Mouse (Mus musculus) kidney, postnatal 36 days (tissue): ENCODE data around the gene Serbp1.

Source experiments
- DNase-seq, 2 experiments: peaks; one replicate each; pipeline ENCODE4 v3.0.0; 2021 to 2022; ENCODE audit warnings: mixed read lengths in 2 of 2

Gene Serbp1

DNA sequence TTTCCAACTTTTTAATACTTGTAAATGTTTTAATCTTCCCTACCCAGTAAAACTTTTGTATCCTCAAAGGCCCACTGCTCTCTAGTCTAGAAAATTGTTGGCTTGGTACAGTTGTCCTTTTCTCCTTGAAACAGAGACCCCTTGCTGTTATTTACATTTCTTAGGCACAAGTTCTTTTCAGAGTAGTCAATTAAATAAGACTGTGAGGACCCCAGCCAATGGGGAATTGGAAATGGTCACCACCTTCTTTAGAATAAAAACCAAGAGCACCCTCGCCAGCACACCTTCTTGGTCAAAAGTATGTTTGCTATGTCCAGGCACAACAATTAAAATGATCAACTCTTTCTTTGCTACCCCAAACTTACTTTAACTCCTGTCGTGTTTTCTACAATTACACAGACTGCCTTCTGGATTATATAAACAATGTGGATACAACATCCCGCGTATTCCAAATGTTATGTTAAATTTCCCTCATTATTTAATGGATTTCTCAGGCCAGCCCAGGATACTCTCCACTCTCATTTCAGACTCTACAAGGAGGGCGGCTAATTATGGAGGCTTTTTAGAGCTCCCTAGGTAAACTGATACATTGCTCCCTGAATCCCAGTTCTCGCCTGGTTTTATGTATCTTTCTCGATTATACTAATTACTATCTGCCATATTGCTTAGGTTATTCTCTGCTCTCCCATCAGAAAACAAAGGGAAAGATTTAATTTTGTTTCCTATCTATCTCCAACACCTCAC lies 1.3 kb upstream of the Serbp1 start:
- DNase-seq: no peak

- no peak for DNase-seq
Observed at GRCm38 (mm10) chr6:67241263-67241662, 3.3 kb downstream of the Serbp1 start.

- DNase-seq: peak; percentile 6 to 9
Observed at GRCm38 (mm10) chr6:67243765-67244420, 5.9 kb downstream of the Serbp1 start.

- peak in 1 of 2 experiments; percentile 5 for DNase-seq
Observed at GRCm38 (mm10) chr6:67244451-67244850, 6.5 kb downstream of the Serbp1 start.

DNA sequence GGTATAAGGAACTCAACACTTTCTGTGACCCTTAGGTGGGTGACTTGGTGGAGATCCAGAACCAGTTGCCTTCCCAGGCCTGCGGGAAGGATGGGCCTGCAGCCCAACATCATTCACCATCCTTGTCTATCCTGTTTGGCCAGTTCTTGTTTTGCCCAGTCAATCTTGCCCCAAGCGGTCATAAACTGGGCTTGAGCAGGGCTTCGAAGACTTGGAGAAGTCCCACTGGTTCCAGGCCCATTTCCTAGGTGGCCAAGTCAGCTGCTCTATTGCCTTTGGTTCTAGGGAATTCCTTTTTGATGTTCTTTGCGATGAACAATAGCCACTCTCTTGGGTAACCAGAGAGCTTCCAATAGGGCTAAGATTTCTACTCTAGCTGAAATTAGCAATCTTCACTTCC lies 13.1 kb downstream of the Serbp1 start:
- DNase-seq: no peak

DNA sequence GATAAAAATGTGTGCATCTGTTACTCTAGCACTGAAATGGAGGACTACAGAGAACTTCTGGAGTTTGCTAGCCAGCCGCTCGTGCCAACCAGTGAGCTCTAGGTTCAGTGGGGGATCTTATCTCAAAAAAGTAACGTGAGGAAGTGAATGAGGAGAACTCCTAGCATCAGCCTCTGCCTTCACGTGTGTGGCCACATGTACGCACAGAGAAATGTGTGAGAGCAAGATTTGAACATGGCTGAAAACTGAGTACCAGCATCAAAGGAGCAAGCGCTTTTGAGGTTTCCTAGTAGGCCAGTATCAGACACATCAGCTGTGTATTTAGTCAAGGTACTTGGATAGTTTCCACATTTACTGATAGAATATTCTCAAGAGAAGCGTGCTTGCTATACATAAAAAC lies 27.0 kb downstream of the Serbp1 start:
- DNase-seq: no peak

DNA sequence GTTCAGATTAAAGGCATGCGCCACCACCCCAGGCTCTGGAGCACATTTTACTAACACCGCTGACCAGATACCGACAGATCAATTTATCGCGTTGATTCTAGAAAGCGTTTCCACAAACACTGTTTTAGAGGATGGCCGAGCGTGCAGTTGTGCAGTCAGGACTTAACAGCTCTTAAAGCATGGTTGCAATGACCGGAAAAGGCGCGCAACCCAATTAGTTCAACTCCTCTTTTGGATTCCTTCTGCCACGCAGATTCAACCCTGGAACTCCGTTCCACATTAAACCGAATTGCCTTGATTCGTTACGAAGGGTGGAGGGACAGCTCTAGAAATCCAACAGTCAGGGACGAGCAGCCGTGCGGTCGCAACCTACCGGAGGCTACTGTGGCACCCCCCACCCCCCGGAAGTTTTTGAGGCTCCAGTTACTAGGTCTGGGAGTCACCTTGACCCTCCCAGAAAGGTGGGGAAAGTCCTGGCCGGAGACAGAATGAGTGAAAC lies 28.2 kb downstream of the Serbp1 start:
- peak; percentile 34 to 60 for DNase-seq

- peak; percentile 97 to 98 for DNase-seq
Observed at GRCm38 (mm10) chr6:67266664-67267407, 28.9 kb downstream of the Serbp1 start.

- DNase-seq: peak; percentile 27 to 63
Observed at GRCm38 (mm10) chr6:67267408-67268244, 29.6 kb downstream of the Serbp1 start.

DNA sequence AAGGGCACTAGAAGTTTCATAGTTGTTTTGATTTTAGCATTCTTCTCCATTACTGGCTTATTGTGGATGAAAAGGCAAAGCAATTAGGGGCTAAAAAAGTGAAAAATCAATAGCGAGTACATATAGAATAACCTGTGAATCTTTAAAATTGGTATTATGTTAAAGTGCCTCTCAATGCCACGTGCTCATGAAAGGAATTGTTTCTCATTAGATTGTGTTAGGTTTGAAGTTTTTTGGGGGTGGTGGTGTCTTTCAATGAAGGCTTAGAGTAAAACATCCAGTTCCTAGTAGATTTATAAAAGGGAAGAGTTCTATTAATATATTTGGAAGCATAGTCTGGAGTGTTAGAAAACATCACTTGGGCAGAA lies 30.3 kb downstream of the Serbp1 start:
- no peak for DNase-seq

- no peak for DNase-seq
Observed at GRCm38 (mm10) chr6:67268983-67269382, 31.0 kb downstream of the Serbp1 start.

DNA sequence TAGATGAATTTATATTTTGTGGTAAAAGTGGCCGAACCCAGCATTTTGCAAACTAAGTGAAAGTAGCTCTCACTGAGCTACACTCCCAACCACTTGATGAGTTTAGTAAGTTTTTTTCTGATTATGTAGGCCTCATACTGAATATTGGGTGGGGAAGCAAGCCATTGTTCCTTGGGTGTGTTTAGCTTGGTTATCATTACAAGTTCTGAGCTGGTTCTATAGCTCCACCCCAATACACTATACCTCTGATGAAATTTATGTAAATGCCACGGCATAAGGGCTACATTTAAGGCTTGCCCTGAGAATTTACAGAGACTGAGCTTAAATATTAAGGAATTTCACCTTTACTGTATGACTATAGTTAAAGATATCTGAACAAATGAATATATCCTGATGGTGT lies 31.5 kb downstream of the Serbp1 start:
- DNase-seq: no peak

DNA sequence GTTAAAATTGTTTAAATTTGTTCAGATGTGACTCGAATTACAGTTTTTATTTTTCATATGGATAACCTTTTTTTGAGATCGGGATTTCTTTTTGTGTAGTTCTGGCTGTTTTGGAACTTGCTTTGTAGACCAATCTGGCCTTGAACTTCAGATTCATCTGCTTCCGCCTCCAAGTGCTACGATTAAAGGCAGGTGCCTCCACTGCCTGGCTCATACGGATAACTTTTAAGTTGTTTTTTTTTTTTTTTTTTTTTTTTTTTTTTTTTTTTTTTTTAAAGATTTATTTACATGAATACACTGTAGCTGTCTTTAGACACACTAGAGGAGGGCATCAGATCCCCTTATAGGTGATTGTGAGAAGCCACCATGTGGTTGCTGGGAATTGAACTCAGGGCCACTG lies 40.0 kb downstream of the Serbp1 start:
- DNase-seq: no peak

GRCm38 (mm10) chr6:67281614-67282197 lies 43.7 kb downstream of the Serbp1 start:
- DNase-seq: no peak

DNA sequence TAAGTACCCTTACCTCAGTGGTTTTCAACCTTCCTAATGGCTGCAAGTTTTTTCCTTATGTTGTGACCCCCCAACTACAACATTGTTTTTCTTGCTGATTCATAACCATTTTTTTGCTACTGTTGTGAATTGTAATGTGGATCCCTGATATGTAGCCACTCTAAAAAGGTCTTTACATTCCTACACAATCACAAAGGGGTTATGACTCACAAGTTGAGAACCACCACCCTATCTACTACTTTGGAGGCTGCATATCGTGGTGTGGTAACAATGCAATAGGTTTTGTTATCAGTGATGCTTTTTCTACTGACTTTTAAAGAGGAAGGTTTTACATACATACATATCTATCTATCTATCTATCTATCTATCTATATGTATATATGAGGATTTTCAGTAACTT lies 44.9 kb downstream of the Serbp1 start:
- DNase-seq: no peak

GRCm38 (mm10) chr6:67292042-67292623 lies 54.2 kb downstream of the Serbp1 start:
- no peak for DNase-seq

DNA sequence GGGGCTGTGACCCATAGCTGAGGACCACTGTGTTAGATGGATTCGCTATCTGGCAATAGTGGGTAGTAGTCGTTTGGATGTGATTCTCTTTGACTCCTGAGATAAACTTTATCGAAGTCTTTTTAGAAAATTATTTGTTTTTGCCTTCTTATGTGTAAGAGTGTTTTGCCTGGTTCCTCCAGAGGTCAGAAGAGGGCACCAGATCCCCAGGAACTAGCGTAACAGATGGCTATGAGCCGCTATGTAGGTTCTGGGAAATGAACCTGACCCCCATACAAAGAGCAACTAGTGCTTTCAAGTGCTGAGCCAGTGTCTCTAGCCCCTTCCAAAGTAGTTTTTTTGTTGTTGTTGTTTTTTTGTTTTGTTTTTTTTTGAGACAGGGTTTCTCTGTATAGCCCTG lies 58.1 kb downstream of the Serbp1 start:
- peak; percentile 16 to 51 for DNase-seq

GRCm38 (mm10) chr6:67298742-67299141 lies 60.8 kb downstream of the Serbp1 start:
- no peak for DNase-seq

DNA sequence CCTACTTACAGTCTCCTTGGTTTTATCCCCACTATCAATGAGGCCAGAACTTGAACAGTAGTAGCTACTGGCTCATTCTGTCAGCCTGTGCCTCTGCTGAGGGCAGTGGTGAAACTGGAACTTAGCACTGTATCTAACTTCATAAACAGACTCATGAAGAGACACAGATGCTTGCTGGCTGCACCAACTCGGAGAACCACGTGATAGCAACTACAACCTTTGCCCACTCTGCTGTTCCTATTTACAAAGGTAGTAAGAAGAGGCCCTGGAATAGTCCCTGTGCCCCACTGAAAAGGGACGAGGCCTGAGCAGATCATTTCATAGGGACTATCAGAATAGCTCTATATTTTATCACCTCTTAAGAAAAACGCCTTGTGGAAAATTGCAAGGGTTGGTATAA lies 62.3 kb downstream of the Serbp1 start:
- DNase-seq: peak; percentile 64 to 74

GRCm38 (mm10) chr6:67300710-67301163 lies 62.8 kb downstream of the Serbp1 start:
- DNase-seq: peak; percentile 16 to 53

DNA sequence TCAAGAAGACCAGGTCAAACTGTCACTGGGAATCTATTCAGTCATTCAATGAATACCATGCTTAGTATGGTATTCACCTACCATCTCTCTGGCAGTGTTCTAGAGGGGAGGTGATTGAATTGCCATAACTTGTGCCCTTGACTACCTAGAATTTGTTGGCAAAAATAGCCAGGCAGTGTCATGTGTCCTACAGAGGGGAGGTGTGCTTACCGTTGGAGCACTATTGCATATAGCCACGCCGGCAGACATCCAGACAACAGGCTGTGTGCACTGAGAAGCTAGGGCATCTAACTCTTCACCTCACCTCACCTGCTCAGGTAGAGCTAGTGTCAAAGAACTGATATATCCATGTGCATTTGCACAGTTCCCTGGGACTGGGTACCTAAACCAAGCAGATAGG lies 63.3 kb downstream of the Serbp1 start:
- DNase-seq: no peak

- DNase-seq: peak in 1 of 2 experiments; percentile 6
Observed at GRCm38 (mm10) chr6:67302471-67302870, 64.5 kb downstream of the Serbp1 start.
